Mouse (Mus musculus) ES-Bruce4 (cell line): ENCODE measurements at regions not wholly inside any gene's neighbourhood (a gene's known extent, or its start where the extent isn't known, plus 50 kb on each side); places are given as distances from the start of the nearest gene placed in this dataset.

ENCODE experiments used
- EP300 ChIP-seq: IDR thresholded peaks from 2 replicates; pipeline ENCODE4 v1.6.1; 2011; ENCODE audit warnings: low read depth, low read length; ENCODE audit not compliant: insufficient read depth
- POLR2A ChIP-seq: IDR thresholded peaks from one replicate; pipeline ENCODE4 v1.8.1; 2011; ENCODE audit warnings: low read length; ENCODE audit not compliant: insufficient read depth

DNA sequence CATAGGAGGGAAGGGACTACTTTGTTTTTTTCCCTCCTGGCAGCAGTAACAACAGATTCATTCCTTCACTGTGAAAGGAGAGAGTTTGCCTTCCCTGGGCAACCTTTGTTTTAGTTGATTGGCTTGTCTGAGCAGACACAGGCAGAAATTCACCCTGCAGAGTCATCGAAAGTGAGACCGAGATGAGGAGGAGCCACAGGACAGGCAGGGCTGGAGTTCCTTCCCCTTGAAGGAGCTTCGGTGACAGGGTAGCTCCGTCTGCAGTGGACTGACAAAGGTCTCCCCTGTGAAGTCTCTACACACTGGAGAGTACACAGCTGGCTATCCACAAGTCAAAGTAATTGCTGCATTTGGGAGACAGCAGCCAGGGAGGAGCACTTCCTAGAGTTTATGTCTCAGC is 261.9 kb upstream of the Arglu1 start:
- TF ChIP-seq POLR2A (no peak), EP300 (no peak)
